Mouse (Mus musculus) lung, embryonic 14.5 days (tissue): Measurements from ENCODE around the gene Pfkp. TPM values are rescaled to one million over a fixed set of nuclear protein-coding genes. Genes with fewer than 3 reads are reported as not detected.

Source experiments
- ATAC-seq: fragments of 200-750 bp; cut with Nextera tagmentation; 2 replicates; pipeline ENCODE4 v1.8.0; 2017; ENCODE audit warnings: mild to moderate bottlenecking, moderate TSS enrichment, moderate library complexity; ENCODE audit not compliant: insufficient read depth
- DNase-seq: peaks from one replicate; pipeline ENCODE4 v3.0.0-alpha.2; 2015
- H3K27ac ChIP-seq: fragments of 300-500 bp; sonication (generic); 2 replicates; pipeline ENCODE4 v1.5.1; 2014; ENCODE audit warnings: low read depth, mild to moderate bottlenecking, moderate library complexity
- H3K27me3 ChIP-seq: fragments of 300-500 bp; sonication (generic); 2 replicates; pipeline ENCODE4 v1.6.1; 2014; ENCODE audit warnings: low read length, control low read depth; ENCODE audit not compliant: insufficient read depth
- H3K36me3 ChIP-seq: fragments of 300-500 bp; sonication (generic); 2 replicates; pipeline ENCODE4 v1.6.1; 2014; ENCODE audit warnings: control low read depth; ENCODE audit not compliant: insufficient read depth
- H3K4me1 ChIP-seq: fragments of 300-500 bp; sonication (generic); 2 replicates; pipeline ENCODE4 v1.6.1; 2014; ENCODE audit warnings: antibody characterized with exemption, control low read depth; ENCODE audit not compliant: insufficient read depth
- H3K4me2 ChIP-seq: fragments of 300-500 bp; sonication (generic); 2 replicates; pipeline ENCODE4 v1.6.1; 2014; ENCODE audit warnings: mild to moderate bottlenecking
- H3K4me3 ChIP-seq: fragments of 300-500 bp; sonication (generic); 2 replicates; pipeline ENCODE4 v1.5.1; 2014; ENCODE audit warnings: low read depth, low read length
- H3K9ac ChIP-seq: fragments of 300-500 bp; sonication (generic); 2 replicates; pipeline ENCODE4 v1.6.1; 2014
- H3K9me3 ChIP-seq: fragments of 300-500 bp; sonication (generic); 2 replicates; pipeline ENCODE4 v1.6.1; 2016; ENCODE audit warnings: low read depth, low read length, control low read depth
- CTCF ChIP-seq: IDR thresholded peaks from 2 replicates; pipeline ENCODE4 v1.5.1; 2016; ENCODE audit warnings: antibody characterized with exemption, low read depth
- WGBS: fragments of 180-500 bp; shearing (Covaris S2); extraction: QIAGEN DNeasy Blood & Tissue Kit; methylation state at CpG from one replicate; pipeline ENCODE4 v1.1.7; 2014; 5-methylcytosine and 5-hydroxymethylcytosine counted together
- polyA plus RNA-seq: library from polyadenylated mRNA; unstranded; fragments of >200 nt; fragmentation: Nextera tagmentation; extraction: Ambion mirVana; gene quantifications from 2 replicates; pipeline ENCODE4 v1.2.1, GENCODE M21; 2014

Pfkp gene
- polyA plus RNA-seq, 1 experiment from 2014 or later, result 20.0 TPM

GRCm38 (mm10) chr13:6625942-6626341, 22.6 kb downstream of the Pfkp start:
- WGBS, result 63% methylated on average over 3 of the region's 3 CpGs

GRCm38 (mm10) chr13:6624604-6625003, 24.0 kb downstream of the Pfkp start:
- H3K27ac ChIP-seq, result no peak overlapping the region
- H3K36me3 ChIP-seq, result no peaks in the 10 kb centered on the region
- ATAC-seq (no peak), DNase-seq (no peak)
- no peaks in the 10 kb centered on the region for H3K4me1 ChIP-seq
- H3K27me3 ChIP-seq, result no peaks in the 10 kb centered on the region
- H3K9me3 ChIP-seq, result no peaks in the 10 kb centered on the region
- no peak overlapping the region for H3K9ac ChIP-seq
- WGBS, result 75% methylated on average over 2 of the region's 2 CpGs
- no peak overlapping the region for H3K4me2 ChIP-seq
- TF ChIP-seq CTCF, result no peak
- no peak overlapping the region for H3K4me3 ChIP-seq

More at GRCm38 (mm10) chr13:6625942-6626341, 22.6 kb downstream of the Pfkp start:
- H3K27me3 ChIP-seq, result no peaks in the 10 kb centered on the region
- no peaks in the 10 kb centered on the region for H3K9me3 ChIP-seq
- no peaks in the 10 kb centered on the region for H3K4me1 ChIP-seq
- H3K36me3 ChIP-seq, result no peaks in the 10 kb centered on the region
- no peak for ATAC-seq
- TF ChIP-seq CTCF, result no peak
- no peak overlapping the region for H3K4me2 ChIP-seq
- H3K27ac ChIP-seq, result no peak overlapping the region
- H3K9ac ChIP-seq, result no peak overlapping the region
- H3K4me3 ChIP-seq, result no peak overlapping the region
- DNase-seq, result no peak

GRCm38 (mm10) chr13:6624121-6624520, 24.5 kb downstream of the Pfkp start:
- H3K27ac ChIP-seq, result no peak overlapping the region
- H3K4me2 ChIP-seq, result no peak overlapping the region
- no peaks in the 10 kb centered on the region for H3K4me1 ChIP-seq
- 73% methylated on average over 4 of the region's 4 CpGs for WGBS
- no peak for TF ChIP-seq CTCF
- DNase-seq (no peak), ATAC-seq (no peak)
- H3K27me3 ChIP-seq, result no peaks in the 10 kb centered on the region
- no peak overlapping the region for H3K4me3 ChIP-seq
- no peaks in the 10 kb centered on the region for H3K9me3 ChIP-seq
- no peak overlapping the region for H3K9ac ChIP-seq
- H3K36me3 ChIP-seq, result no peaks in the 10 kb centered on the region

- Histone ChIP-seq H3K27me3 (no peaks in the 10 kb centered on the region), H3K36me3 (no peaks in the 10 kb centered on the region), H3K4me2 (no peak overlapping the region), H3K4me1 (no peaks in the 10 kb centered on the region), H3K9me3 (no peaks in the 10 kb centered on the region), H3K27ac (no peak overlapping the region), H3K4me3 (no peak overlapping the region), H3K9ac (no peak overlapping the region)
- ATAC-seq (no peak), DNase-seq (no peak)
- 91% methylated on average over 20 of the region's 20 CpGs for WGBS
- no peak for TF ChIP-seq CTCF
Measured at GRCm38 (mm10) chr13:6621831-6622230, 26.7 kb downstream of the Pfkp start.

- Histone ChIP-seq H3K27ac (no peak overlapping the region), H3K36me3 (no peaks in the 10 kb centered on the region), H3K9me3 (no peaks in the 10 kb centered on the region), H3K9ac (no peak overlapping the region), H3K4me3 (no peak overlapping the region), H3K4me1 (no peaks in the 10 kb centered on the region), H3K27me3 (no peaks in the 10 kb centered on the region), H3K4me2 (no peak overlapping the region)
- no peak for DNase-seq
- no peak for ATAC-seq
- TF ChIP-seq CTCF, result no peak
- WGBS, result 75% methylated on average over 3 of the region's 3 CpGs
Measured at GRCm38 (mm10) chr13:6620250-6620649, 28.3 kb downstream of the Pfkp start.

GRCm38 (mm10) chr13:6618711-6619110, 29.9 kb downstream of the Pfkp start:
- WGBS, result 76% methylated on average over 3 of the region's 3 CpGs

GRCm38 (mm10) chr13:6613690-6614445, 34.7 kb downstream of the Pfkp start:
- ATAC-seq, result no peak
- Histone ChIP-seq H3K4me3 (no peak overlapping the region), H3K27ac (no peak overlapping the region), H3K9ac (no peak overlapping the region), H3K4me2 (no peak overlapping the region), H3K9me3 (no peaks in the 10 kb centered on the region), H3K4me1 (no peaks in the 10 kb centered on the region), H3K36me3 (no peaks in the 10 kb centered on the region), H3K27me3 (no peaks in the 10 kb centered on the region)
- DNase-seq, result no peak
- no peak for TF ChIP-seq CTCF
- 86% methylated on average over 5 of the region's 5 CpGs for WGBS

More at GRCm38 (mm10) chr13:6618711-6619110, 29.9 kb downstream of the Pfkp start:
- Histone ChIP-seq H3K36me3 (no peaks in the 10 kb centered on the region), H3K4me1 (no peaks in the 10 kb centered on the region), H3K4me3 (no peak overlapping the region), H3K27me3 (no peaks in the 10 kb centered on the region), H3K4me2 (no peak overlapping the region), H3K9ac (no peak overlapping the region), H3K27ac (no peak overlapping the region), H3K9me3 (no peaks in the 10 kb centered on the region)
- DNase-seq, result no peak
- no peak for TF ChIP-seq CTCF
- ATAC-seq, result no peak
